Mouse (Mus musculus) granulocyte monocyte progenitor cell, adult 5-6 weeks (primary cell): ENCODE data around the gene Gng7. TPM values are rescaled to one million over a fixed set of nuclear protein-coding genes. Genes with fewer than 3 reads are reported as not detected.

ENCODE experiments used
- ATAC-seq: replicated peaks from 2 replicates; pipeline ENCODE4 v1.8.0; 2016; ENCODE audit warnings: mild to moderate bottlenecking, moderate TSS enrichment, inconsistent platforms; ENCODE audit not compliant: poor library complexity, severe bottlenecking
- total RNA-seq, 2 experiments: library from RNA; stranded (forward) in 1 of 2; stranded (reverse) in 1 of 2; fragments of 200-712, 200-1000 nt in 1 of 2; fragments of >200 nt in 1 of 2; fragmentation: Nextera tagmentation in 1 of 2; gene quantifications; 2 replicates each; pipeline ENCODE4 v1.2.3; 2014 to 2017

The Gng7 gene
- total RNA-seq, 2 experiments from 2014 or later = 0.30 to 0.46 TPM

- no peak for ATAC-seq
These were observed 105.2 kb downstream of the Gng7 start for GRCm38 (mm10) chr10:80909375-80910162.

GRCm38 (mm10) chr10:80904709-80905108 is 110.0 kb downstream of the Gng7 start:
- no peak for ATAC-seq

GRCm38 (mm10) chr10:80904004-80904693 is 110.6 kb downstream of the Gng7 start:
- no peak for ATAC-seq

- ATAC-seq = no peak
These were observed 111.5 kb downstream of the Gng7 start for GRCm38 (mm10) chr10:80903282-80903681.

- ATAC-seq = no peak
These were observed 112.3 kb downstream of the Gng7 start for GRCm38 (mm10) chr10:80902273-80902940.

- ATAC-seq = no peak
These were observed 113.1 kb downstream of the Gng7 start for GRCm38 (mm10) chr10:80901409-80902272.

GRCm38 (mm10) chr10:80900318-80901247 is 114.2 kb downstream of the Gng7 start, which contains the start of gene Timm13:
Gene Timm13, minus strand, starts transcription at chr10:80900969.
- peak; percentile 94 for ATAC-seq

GRCm38 (mm10) chr10:80899591-80900317 is 115.0 kb downstream of the Gng7 start:
- no peak for ATAC-seq

GRCm38 (mm10) chr10:80899074-80899473 is 115.7 kb downstream of the Gng7 start:
- ATAC-seq = no peak

Other genes with a start within 250 kb of the Gng7 start
- 88.0 and 106 TPM in 2 replicates for gene Sf3a2, start 216.7 kb downstream of the Gng7 start, total RNA-seq (2014; fragmentation: Nextera tagmentation)
- gene Sf3a2, start 216.7 kb downstream of the Gng7 start, total RNA-seq (2017) = 13.8 and 18.3 TPM in 2 replicates
- 99.1 and 108 TPM in 2 replicates for gene Plekhj1, start 216.3 kb downstream of the Gng7 start, total RNA-seq (2014; fragmentation: Nextera tagmentation)
- 33.0 and 33.7 TPM in 2 replicates for gene Plekhj1, start 216.3 kb downstream of the Gng7 start, total RNA-seq (2017)
- not detected in 2 replicates for gene Amh, start 209.7 kb downstream of the Gng7 start, total RNA-seq (2014; fragmentation: Nextera tagmentation)
- 0.15 TPM in 1 of 2 replicates, not detected in the other for gene Amh, start 209.7 kb downstream of the Gng7 start, total RNA-seq (2017)
- gene Jsrp1, start 201.4 kb downstream of the Gng7 start, total RNA-seq (2014; fragmentation: Nextera tagmentation) = not detected in 2 replicates
- not detected in 2 replicates for gene Jsrp1, start 201.4 kb downstream of the Gng7 start, total RNA-seq (2017)
- 1,332 and 1,363 TPM in 2 replicates for gene Oaz1, start 188.3 kb downstream of the Gng7 start, total RNA-seq (2014; fragmentation: Nextera tagmentation)
- 324 and 374 TPM in 2 replicates for gene Oaz1, start 188.3 kb downstream of the Gng7 start, total RNA-seq (2017)
- 0.21 TPM in 1 of 2 replicates, not detected in the other for gene Lingo3, start 170.9 kb downstream of the Gng7 start, total RNA-seq (2014; fragmentation: Nextera tagmentation)
- 0.15 TPM in 1 of 2 replicates, not detected in the other for gene Lingo3, start 170.9 kb downstream of the Gng7 start, total RNA-seq (2017)
- gene Lsm7, start 159.7 kb downstream of the Gng7 start, total RNA-seq (2014; fragmentation: Nextera tagmentation) = 207 and 210 TPM in 2 replicates
- gene Lsm7, start 159.7 kb downstream of the Gng7 start, total RNA-seq (2017) = 378 and 439 TPM in 2 replicates
- gene Sppl2b, start 159.7 kb downstream of the Gng7 start, total RNA-seq (2014; fragmentation: Nextera tagmentation) = 15.2 and 20.9 TPM in 2 replicates
- 12.2 and 14.1 TPM in 2 replicates for gene Sppl2b, start 159.7 kb downstream of the Gng7 start, total RNA-seq (2017)
- not detected in 2 replicates for gene Tmprss9, start 143.1 kb downstream of the Gng7 start, total RNA-seq (2014; fragmentation: Nextera tagmentation)
- not detected in 2 replicates for gene Tmprss9, start 143.1 kb downstream of the Gng7 start, total RNA-seq (2017)
- 145 and 158 TPM in 2 replicates for gene Timm13, start 114.0 kb downstream of the Gng7 start, total RNA-seq (2014; fragmentation: Nextera tagmentation)
- gene Timm13, start 114.0 kb downstream of the Gng7 start, total RNA-seq (2017) = 38.2 and 50.4 TPM in 2 replicates
- gene Lmnb2, start 96.7 kb downstream of the Gng7 start, total RNA-seq (2014; fragmentation: Nextera tagmentation) = 24.9 and 35.1 TPM in 2 replicates
- gene Lmnb2, start 96.7 kb downstream of the Gng7 start, total RNA-seq (2017) = 56.2 and 62.8 TPM in 2 replicates
- gene Gadd45b, start 84.9 kb downstream of the Gng7 start, total RNA-seq (2014; fragmentation: Nextera tagmentation) = 20.1 and 21.5 TPM in 2 replicates
- gene Gadd45b, start 84.9 kb downstream of the Gng7 start, total RNA-seq (2017) = 25.6 and 27.6 TPM in 2 replicates
- gene Diras1, start 10.7 kb upstream of the Gng7 start, total RNA-seq (2014; fragmentation: Nextera tagmentation) = not detected in 2 replicates
- not detected in 2 replicates for gene Diras1, start 10.7 kb upstream of the Gng7 start, total RNA-seq (2017)
- 3.1 and 5.9 TPM in 2 replicates for gene Slc39a3, start 22.5 kb upstream of the Gng7 start, total RNA-seq (2014; fragmentation: Nextera tagmentation)
- gene Slc39a3, start 22.5 kb upstream of the Gng7 start, total RNA-seq (2017) = 4.3 and 5.3 TPM in 2 replicates
- gene Sgta, start 45.2 kb upstream of the Gng7 start, total RNA-seq (2014; fragmentation: Nextera tagmentation) = 33.8 and 47.9 TPM in 2 replicates
- 37.5 and 41.7 TPM in 2 replicates for gene Sgta, start 45.2 kb upstream of the Gng7 start, total RNA-seq (2017)
- gene Thop1, start 55.1 kb upstream of the Gng7 start, total RNA-seq (2014; fragmentation: Nextera tagmentation) = 23.3 and 24.4 TPM in 2 replicates
- gene Thop1, start 55.1 kb upstream of the Gng7 start, total RNA-seq (2017) = 24.7 and 26.3 TPM in 2 replicates
- gene Creb3l3, start 83.9 kb upstream of the Gng7 start, total RNA-seq (2014; fragmentation: Nextera tagmentation) = 0.43 TPM in 1 of 2 replicates, not detected in the other
- gene Creb3l3, start 83.9 kb upstream of the Gng7 start, total RNA-seq (2017) = 0.86 and 1.3 TPM in 2 replicates
- gene Map2k2, start 91.0 kb upstream of the Gng7 start, total RNA-seq (2014; fragmentation: Nextera tagmentation) = 35.0 and 72.7 TPM in 2 replicates
- 46.7 and 50.8 TPM in 2 replicates for gene Map2k2, start 91.0 kb upstream of the Gng7 start, total RNA-seq (2017)
- gene Zbtb7a, start 120.3 kb upstream of the Gng7 start, total RNA-seq (2014; fragmentation: Nextera tagmentation) = 16.1 and 20.6 TPM in 2 replicates
- gene Zbtb7a, start 120.3 kb upstream of the Gng7 start, total RNA-seq (2017) = 7.1 and 8.0 TPM in 2 replicates
- gene Pias4, start 153.0 kb upstream of the Gng7 start, total RNA-seq (2014; fragmentation: Nextera tagmentation) = 6.3 and 22.9 TPM in 2 replicates
- gene Pias4, start 153.0 kb upstream of the Gng7 start, total RNA-seq (2017) = 7.8 and 8.1 TPM in 2 replicates
- 843 and 1,029 TPM in 2 replicates for gene Eef2, start 161.7 kb upstream of the Gng7 start, total RNA-seq (2014; fragmentation: Nextera tagmentation)
- gene Eef2, start 161.7 kb upstream of the Gng7 start, total RNA-seq (2017) = 1,504 and 1,576 TPM in 2 replicates
- 25.7 and 40.8 TPM in 2 replicates for gene Dapk3, start 168.1 kb upstream of the Gng7 start, total RNA-seq (2014; fragmentation: Nextera tagmentation)
- 20.5 and 33.0 TPM in 2 replicates for gene Dapk3, start 168.1 kb upstream of the Gng7 start, total RNA-seq (2017)
- gene 4930442H23Rik, start 168.9 kb upstream of the Gng7 start, total RNA-seq (2014; fragmentation: Nextera tagmentation) = not detected in 2 replicates
- gene 4930442H23Rik, start 168.9 kb upstream of the Gng7 start, total RNA-seq (2017) = not detected in 2 replicates
- not detected in 2 replicates for gene Nmrk2, start 187.1 kb upstream of the Gng7 start, total RNA-seq (2014; fragmentation: Nextera tagmentation)
- not detected in 2 replicates for gene Nmrk2, start 187.1 kb upstream of the Gng7 start, total RNA-seq (2017)
- not detected in 2 replicates for gene Atcay, start 215.9 kb upstream of the Gng7 start, total RNA-seq (2014; fragmentation: Nextera tagmentation)
- gene Atcay, start 215.9 kb upstream of the Gng7 start, total RNA-seq (2017) = not detected in 2 replicates
- not detected in 2 replicates for gene Zfr2, start 218.2 kb upstream of the Gng7 start, total RNA-seq (2014; fragmentation: Nextera tagmentation)
- gene Zfr2, start 218.2 kb upstream of the Gng7 start, total RNA-seq (2017) = 0.13 TPM in 1 of 2 replicates, not detected in the other
- 16.8 and 35.6 TPM in 2 replicates for gene Matk, start 238.0 kb upstream of the Gng7 start, total RNA-seq (2014; fragmentation: Nextera tagmentation)
- gene Matk, start 238.0 kb upstream of the Gng7 start, total RNA-seq (2017) = 39.1 and 43.9 TPM in 2 replicates